7 mouse cellular contexts compared by ENCODE assay signal in the genomic region with DNA sequence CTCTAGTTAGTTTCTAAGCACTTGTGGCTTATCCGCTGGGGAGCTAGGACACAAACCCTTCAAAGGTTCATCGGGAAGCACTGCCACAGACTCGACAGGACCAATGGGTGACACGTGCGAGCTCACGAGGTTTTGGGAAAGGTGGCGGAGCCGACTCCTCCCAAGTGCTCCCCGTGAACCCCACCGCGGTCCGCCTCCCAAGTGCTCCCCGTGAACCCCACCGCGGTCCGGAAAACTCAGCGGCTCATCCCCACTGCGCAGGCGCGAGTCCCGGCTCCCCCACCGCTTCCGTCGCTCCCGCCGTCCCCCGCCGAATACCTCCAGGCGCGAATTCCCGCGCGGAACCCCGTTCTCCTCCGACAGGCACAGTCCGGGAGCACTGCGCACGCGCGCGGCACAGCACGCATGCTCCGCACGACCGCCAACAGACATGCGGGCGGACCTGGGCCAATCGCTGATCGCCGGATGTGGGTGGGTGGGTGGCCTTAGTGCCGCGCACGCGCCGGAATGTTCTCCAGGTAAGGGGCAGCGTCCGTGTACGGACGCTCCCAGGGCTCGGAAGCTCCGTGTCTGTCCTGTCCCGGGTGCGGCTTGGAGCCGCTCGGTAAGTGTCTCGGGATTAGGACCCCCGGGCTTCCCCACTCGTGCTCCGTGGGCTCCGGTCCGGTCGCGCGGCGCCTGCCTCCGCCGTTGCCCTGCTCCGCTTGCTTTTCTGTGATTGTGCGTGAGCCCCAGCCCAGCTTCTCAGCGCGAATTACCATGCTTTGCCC. TPM values are rescaled to one million over a fixed set of nuclear protein-coding genes. Genes with fewer than 3 reads are reported as not detected.
DNase-seq lines count a peak whose midpoint lies in the region; ATAC-seq lines count a peak whose summit lies in the region.

Gene Mtrr, minus strand, starts transcription at position 403 of the 770 bp plus-strand sequence.
Gene Fastkd3, plus strand, starts transcription at position 488 of the 770 bp plus-strand sequence.

- H3K36me3 ChIP-seq in embryonic facial prominence, embryonic 12.5 days, result peaks cover 43% of the 10 kb centered on the region
- H3K36me3 ChIP-seq in limb, embryonic 11.5 days (ENCODE audit: control insufficient read depth, insufficient read depth, low read length), result peaks cover 18% of the 10 kb centered on the region; the same call in 1 of the 2 replicates
- H3K36me3 ChIP-seq in midbrain, embryonic 14.5 days (ENCODE audit: control insufficient read depth, insufficient read depth, low read length), result peaks cover 47% of the 10 kb centered on the region

- peak within 1 kb of the TSS; percentile 61 for H3K4me3 ChIP-seq in embryonic facial prominence, embryonic 12.5 days
- peak within 1 kb of the TSS; percentile 70 for H3K4me3 ChIP-seq in limb, embryonic 11.5 days (ENCODE audit: low read depth, low read length)
- peak within 1 kb of the TSS; percentile 83 for H3K4me3 ChIP-seq in midbrain, embryonic 14.5 days (replicated peaks; ENCODE audit: low read depth, low read length)

- H3K4me2 ChIP-seq in embryonic facial prominence, embryonic 12.5 days (replicated peaks), result peak within 1 kb of the TSS; percentile 83
- H3K4me2 ChIP-seq in limb, embryonic 11.5 days (ENCODE audit: low read depth, severe bottlenecking), result peak within 1 kb of the TSS; percentile 53
- peak within 1 kb of the TSS; percentile 91 for H3K4me2 ChIP-seq in midbrain, embryonic 14.5 days (ENCODE audit: low read length)

- H3K9me3 ChIP-seq in embryonic facial prominence, embryonic 12.5 days, result no peaks in the 10 kb centered on the region
- no peaks in the 10 kb centered on the region for H3K9me3 ChIP-seq in limb, embryonic 11.5 days (ENCODE audit: control insufficient read depth, low read length)
- H3K9me3 ChIP-seq in midbrain, embryonic 14.5 days (ENCODE audit: control insufficient read depth, low read length), result no peaks in the 10 kb centered on the region

- no peaks in the 10 kb centered on the region for H3K27me3 ChIP-seq in embryonic facial prominence, embryonic 12.5 days
- no peaks in the 10 kb centered on the region for H3K27me3 ChIP-seq in limb, embryonic 11.5 days (ENCODE audit: control insufficient read depth, insufficient read depth, low read length)
- no peaks in the 10 kb centered on the region for H3K27me3 ChIP-seq in midbrain, embryonic 14.5 days (ENCODE audit: control insufficient read depth, insufficient read depth, low read length)

- peak; percentile 100 for DNase-seq in adrenal gland, postnatal 25 days
- DNase-seq in heart, adult 11 months, result peak; percentile 100
- peak; percentile 97 for DNase-seq in kidney, adult 18-20 months
- DNase-seq in limb, embryonic 11.5 days (ENCODE audit: low spot score), result peak; percentile 98
- peak; percentile 99 for DNase-seq in midbrain, embryonic 14.5 days
- DNase-seq in spleen, adult 18-20 months, result peak; percentile 90 to 95

- peaks cover 5% of the 10 kb centered on the region; the same call in 1 of the 2 replicates for H3K4me1 ChIP-seq in embryonic facial prominence, embryonic 12.5 days
- peaks cover 4% of the 10 kb centered on the region; the same call in 1 of the 2 replicates for H3K4me1 ChIP-seq in limb, embryonic 11.5 days (ENCODE audit: control insufficient read depth, insufficient read depth, low read length)
- H3K4me1 ChIP-seq in midbrain, embryonic 14.5 days (ENCODE audit: control insufficient read depth, insufficient read depth, low read length), result peaks cover 7% of the 10 kb centered on the region

- H3K27ac ChIP-seq in embryonic facial prominence, embryonic 12.5 days, result peak within 1 kb of the TSS; percentile 78
- H3K27ac ChIP-seq in limb, embryonic 11.5 days (replicated peaks; ENCODE audit: low read depth, low read length), result 0 out of 2 replicates have a peak within 1 kb of the TSS, but pooled peaks have one; percentile 10
- H3K27ac ChIP-seq in midbrain, embryonic 14.5 days (replicated peaks; ENCODE audit: low read depth, low read length), result peak within 1 kb of the TSS; percentile 70

- under 1% methylated on average over 81 of the region's 81 CpGs for WGBS in embryonic facial prominence, embryonic 12.5 days
- under 1% methylated on average over 81 of the region's 81 CpGs for WGBS in limb, embryonic 11.5 days
- WGBS in midbrain, embryonic 14.5 days, result under 1% methylated on average over 81 of the region's 81 CpGs

- ATAC-seq in embryonic facial prominence, embryonic 12.5 days (ENCODE audit: insufficient number of reproducible peaks, insufficient read depth, low FRiP score, low TSS enrichment), result peak; percentile 99
- ATAC-seq in limb, embryonic 11.5 days (ENCODE audit: insufficient number of reproducible peaks, low FRiP score, low TSS enrichment, low read depth), result peak; percentile 100
- ATAC-seq in midbrain, embryonic 14.5 days (ENCODE audit: low FRiP score, low TSS enrichment), result peak; percentile 100

- H3K9ac ChIP-seq in embryonic facial prominence, embryonic 12.5 days, result peak within 1 kb of the TSS; percentile 63
- H3K9ac ChIP-seq in limb, embryonic 11.5 days (ENCODE audit: low read length), result peak within 1 kb of the TSS; percentile 79
- H3K9ac ChIP-seq in midbrain, embryonic 14.5 days (replicated peaks; ENCODE audit: low read length), result peak within 1 kb of the TSS; percentile 66

RNA-seq across cellular contexts. Expression of gene Mtrr, which starts in this region (rescaled TPM):
- total RNA-seq in adrenal gland, postnatal 25 days (2021), result 17.4 and 23.8 TPM in 2 replicates
- 18.7 and 22.9 TPM in 2 replicates for polyA plus RNA-seq in embryonic facial prominence, embryonic 12.5 days (2016; fragmentation: Nextera tagmentation; extraction: Ambion mirVana)
- polyA plus RNA-seq in limb, embryonic 11.5 days (2014; fragmentation: Nextera tagmentation; extraction: Ambion mirVana), result 21.9 and 24.7 TPM in 2 replicates
- 10.2 and 13.5 TPM in 2 replicates for polyA plus RNA-seq in midbrain, embryonic 14.5 days (2014; fragmentation: Nextera tagmentation; extraction: Ambion mirVana)

RNA-seq across cellular contexts. Expression of gene Fastkd3, which starts in this region (rescaled TPM):
- total RNA-seq in adrenal gland, postnatal 25 days (2021), result 16.0 and 16.8 TPM in 2 replicates
- 36.8 and 37.4 TPM in 2 replicates for polyA plus RNA-seq in embryonic facial prominence, embryonic 12.5 days (2016; fragmentation: Nextera tagmentation; extraction: Ambion mirVana)
- polyA plus RNA-seq in limb, embryonic 11.5 days (2014; fragmentation: Nextera tagmentation; extraction: Ambion mirVana), result 51.2 and 54.2 TPM in 2 replicates
- polyA plus RNA-seq in midbrain, embryonic 14.5 days (2014; fragmentation: Nextera tagmentation; extraction: Ambion mirVana), result 25.0 and 27.3 TPM in 2 replicates

Comparison
In these comparisons a context has a peak if more than half of its experiments do, and no peak if none do; other contexts are left out.
1. Peak in every context shown above with its lines: DNase-seq, ATAC-seq, H3K4me3 ChIP-seq and H3K27ac ChIP-seq.
2. H3K27ac ChIP-seq: peak in every context shown above with its lines; median percentile 78 in embryonic facial prominence, embryonic 12.5 days; 70 in midbrain, embryonic 14.5 days; 10 in limb, embryonic 11.5 days.